Mouse (Mus musculus): Measurements from ENCODE around the gene Rgma. TPM values are rescaled to one million over a fixed set of nuclear protein-coding genes. Genes with fewer than 3 reads are reported as not detected.

Rgma gene
- total and polyA plus RNA-seq, 3 experiments, result 0.04 to 0.07 TPM; not detected in 1

- Histone ChIP-seq H3K36me3 (replicated peaks in 1 of 2; ENCODE audit: control insufficient read depth in 1 of 2, insufficient read depth in 1 of 2, low read length in 1 of 2) (no peaks in the 10 kb centered on the region), H3K27me3 (replicated peaks) (no peaks in the 10 kb centered on the region), H3K4me2 (ENCODE audit: insufficient read depth, low read depth, poor library complexity, severe bottlenecking) (no peak overlapping the region), H3K4me1 (ENCODE audit: control insufficient read depth in 1 of 2, insufficient read depth in 2 of 2) (peaks cover 10 to 13% of the 10 kb centered on the region in 2 experiments), H3K79me2 (replicated peaks; ENCODE audit: control insufficient read depth, extremely low read depth, insufficient read depth, poor library complexity, severe bottlenecking) (no peaks in the 10 kb centered on the region), H3K4me3 (replicated peaks in 1 of 3; ENCODE audit: low read depth in 2 of 3, low read length in 2 of 3, poor library complexity in 1 of 3) (no peak overlapping the region), H3K9me3 (replicated peaks; ENCODE audit: low read length) (peaks cover 4% of the 10 kb centered on the region), H3K9ac (ENCODE audit: insufficient read depth, low read depth) (no peak overlapping the region), H3K27ac (ENCODE audit: insufficient read depth, low read depth) (no peak overlapping the region)
- in situ Hi-C loops (cut with MboI; ENCODE audit: low pct_ligation_motif_present, low pct_unique_long_range_greater_than_20kb, low sequenced_read_pairs), result no loop called here
- DNase-seq (ENCODE audit: extremely low read depth), result no peak
- dilution Hi-C loops (cut with MboI; ENCODE audit: extremely low pct_ligation_motif_present, extremely low pct_unique_long_range_greater_than_20kb, low sequenced_read_pairs), result no loop called here
- TF ChIP-seq IRF4 (IDR thresholded peaks at IDR 0.05; ENCODE audit: low read depth, low read length), result no peak
- TF ChIP-seq MAFK (IDR thresholded peaks at IDR 0.05; ENCODE audit: insufficient replicate concordance, low read length), result no peak
- TF ChIP-seq NELFE (IDR thresholded peaks at IDR 0.05; ENCODE audit: low read depth, low read length), result no peak
- TF ChIP-seq JUN (IDR thresholded peaks at IDR 0.05; ENCODE audit: insufficient read depth, low read depth, low read length), result no peak
- no peak for TF ChIP-seq SIN3A (IDR thresholded peaks at IDR 0.05; ENCODE audit: low read length)
Observed at GRCm38 (mm10) chr7:73327652-73328051, 47.7 kb upstream of the Rgma start.

GRCm38 (mm10) chr7:73328653-73329207 is 46.6 kb upstream of the Rgma start:
- peaks cover 10 to 13% of the 10 kb centered on the region in 2 experiments for H3K4me1 ChIP-seq (ENCODE audit: control insufficient read depth in 1 of 2, insufficient read depth in 2 of 2)
- no peak overlapping the region for H3K9ac ChIP-seq (ENCODE audit: insufficient read depth, low read depth)
- H3K36me3 ChIP-seq (replicated peaks in 1 of 2; ENCODE audit: control insufficient read depth in 1 of 2, insufficient read depth in 1 of 2, low read length in 1 of 2), result no peaks in the 10 kb centered on the region
- no peaks in the 10 kb centered on the region for H3K27me3 ChIP-seq (replicated peaks)
- no peak overlapping the region for H3K4me2 ChIP-seq (ENCODE audit: insufficient read depth, low read depth, poor library complexity, severe bottlenecking)
- no peak for DNase-seq (ENCODE audit: extremely low read depth)
- dilution Hi-C loops (cut with MboI; ENCODE audit: extremely low pct_ligation_motif_present, extremely low pct_unique_long_range_greater_than_20kb, low sequenced_read_pairs) (no loop called here), in situ Hi-C loops (cut with MboI; ENCODE audit: low pct_ligation_motif_present, low pct_unique_long_range_greater_than_20kb, low sequenced_read_pairs) (no loop called here)
- H3K9me3 ChIP-seq (replicated peaks; ENCODE audit: low read length), result peaks cover 4% of the 10 kb centered on the region
- TF ChIP-seq MAX (IDR thresholded peaks at IDR 0.05; ENCODE audit: low read length) (no peak), MAZ (IDR thresholded peaks at IDR 0.05; ENCODE audit: low read depth, low read length) (no peak), ZMIZ1 (IDR thresholded peaks at IDR 0.05; ENCODE audit: low read depth, low read length) (no peak), E2F4 (IDR thresholded peaks at IDR 0.05; ENCODE audit: insufficient replicate concordance, low read depth, low read length) (no peak), RAD21 (IDR thresholded peaks at IDR 0.05; ENCODE audit: low read depth, low read length) (no peak), JUN (IDR thresholded peaks at IDR 0.05; ENCODE audit: insufficient read depth, low read depth, low read length) (no peak), USF2 (conservative IDR thresholded peaks at IDR 0.05; ENCODE audit: low read depth, low read length) (no peak), ZNF384 (IDR thresholded peaks at IDR 0.05; ENCODE audit: low read depth, low read length) (no peak), NELFE (IDR thresholded peaks at IDR 0.05; ENCODE audit: low read depth, low read length) (no peak), POLR2A (IDR thresholded peaks at IDR 0.05; ENCODE audit: low read depth, low read length) (no peak), CTCF (conservative IDR thresholded peaks at IDR 0.05 in 1 of 2, IDR thresholded peaks at IDR 0.05 in 1 of 2; ENCODE audit: low read depth in 2 of 2, low read length in 2 of 2) (no peak), TBP (conservative IDR thresholded peaks at IDR 0.05; ENCODE audit: low read depth, low read length) (no peak), HCFC1 (IDR thresholded peaks at IDR 0.05; ENCODE audit: low read depth, low read length) (no peak), CHD2 (IDR thresholded peaks at IDR 0.05; ENCODE audit: low read length) (no peak), NRF1 (IDR thresholded peaks at IDR 0.05; ENCODE audit: low read depth, low read length) (no peak), GABPA (IDR thresholded peaks at IDR 0.05; ENCODE audit: insufficient replicate concordance, low read depth, low read length) (no peak), JUND (conservative IDR thresholded peaks at IDR 0.05; ENCODE audit: low read depth, low read length) (no peak), BHLHE40 (IDR thresholded peaks at IDR 0.05; ENCODE audit: low read depth, low read length) (no peak), EP300 (IDR thresholded peaks at IDR 0.05; ENCODE audit: low read length) (no peak)
- no peak overlapping the region for H3K4me3 ChIP-seq (replicated peaks in 1 of 3; ENCODE audit: low read depth in 2 of 3, low read length in 2 of 3, poor library complexity in 1 of 3)
- no peaks in the 10 kb centered on the region for H3K79me2 ChIP-seq (replicated peaks; ENCODE audit: control insufficient read depth, extremely low read depth, insufficient read depth, poor library complexity, severe bottlenecking)
- no peak overlapping the region for H3K27ac ChIP-seq (ENCODE audit: insufficient read depth, low read depth)
